Mouse (Mus musculus) hindbrain, embryonic 16.5 days (tissue): ENCODE data around the gene Pde7b. TPM values are rescaled to one million over a fixed set of nuclear protein-coding genes. Genes with fewer than 3 reads are reported as not detected.

Experiments used
- ATAC-seq: fragments of 200-750 bp; cut with Nextera tagmentation; 2 replicates; pipeline ENCODE4 v1.8.0; 2017; ENCODE audit warnings: moderate TSS enrichment, moderate library complexity
- H3K27ac ChIP-seq: fragments of 300-500 bp; sonication (generic); 2 replicates; pipeline ENCODE4 v1.5.1; 2014; ENCODE audit warnings: low read depth, mild to moderate bottlenecking, control low read depth, low read length, moderate library complexity
- H3K27me3 ChIP-seq: fragments of 300-500 bp; sonication (generic); replicated peaks from 2 replicates; pipeline ENCODE4 v1.6.1; 2014; ENCODE audit warnings: low read length; ENCODE audit not compliant: control insufficient read depth, insufficient read depth
- H3K36me3 ChIP-seq: fragments of 300-500 bp; sonication (generic); 2 replicates; pipeline ENCODE4 v1.6.1; 2014; ENCODE audit warnings: mild to moderate bottlenecking, low read length, moderate library complexity, mixed read lengths; ENCODE audit not compliant: control insufficient read depth, insufficient read depth
- H3K4me1 ChIP-seq: fragments of 300-500 bp; sonication (generic); 2 replicates; pipeline ENCODE4 v1.6.1; 2014; ENCODE audit warnings: low read depth, low read length; ENCODE audit not compliant: control insufficient read depth, insufficient read depth
- H3K4me2 ChIP-seq: fragments of 300-500 bp; sonication (generic); 2 replicates; pipeline ENCODE4 v1.6.1; 2014; ENCODE audit warnings: mild to moderate bottlenecking, low read length, control low read depth, moderate library complexity
- H3K4me3 ChIP-seq: fragments of 300-500 bp; sonication (generic); 2 replicates; pipeline ENCODE4 v1.5.1; 2014; ENCODE audit warnings: mild to moderate bottlenecking, low read length, control low read depth, moderate library complexity
- H3K9ac ChIP-seq: fragments of 300-500 bp; sonication (generic); 2 replicates; pipeline ENCODE4 v1.6.1; 2014; ENCODE audit warnings: low read depth, mild to moderate bottlenecking, control low read depth, low read length, moderate library complexity
- H3K9me3 ChIP-seq: fragments of 300-500 bp; sonication (generic); 2 replicates; pipeline ENCODE4 v1.6.1; 2014; ENCODE audit warnings: mild to moderate bottlenecking, low read length, moderate library complexity; ENCODE audit not compliant: control insufficient read depth
- WGBS: fragments of 180-500 bp; shearing (Covaris S2); extraction: QIAGEN DNeasy Blood & Tissue Kit; methylation state at CpG from one replicate; pipeline ENCODE4 v1.1.7; 2014; 5-methylcytosine and 5-hydroxymethylcytosine counted together
- polyA plus RNA-seq: library from polyadenylated mRNA; unstranded; fragments of >200 nt; fragmentation: Nextera tagmentation; extraction: Ambion mirVana; gene quantifications from 2 replicates; pipeline ENCODE4 v1.2.1, GENCODE M21; 2015

Pde7b gene
- polyA plus RNA-seq, 1 experiment from 2014 or later = 2.8 TPM

GRCm38 (mm10) chr10:20725384-20725983 is 606 bp upstream of the Pde7b start:
- 58% methylated on average over 8 of the region's 8 CpGs for WGBS
- H3K9me3 ChIP-seq = no peaks in the 10 kb centered on the region
- no peaks in the 10 kb centered on the region for H3K27me3 ChIP-seq
- ATAC-seq = peak; percentile 10; the same call in 1 of the 2 replicates
- no peak overlapping the region for H3K9ac ChIP-seq
- H3K4me1 ChIP-seq = peaks cover 9% of the 10 kb centered on the region
- no peaks in the 10 kb centered on the region for H3K36me3 ChIP-seq
- no peak overlapping the region for H3K27ac ChIP-seq
- H3K4me3 ChIP-seq = peak overlapping the region; percentile 42; the same call in 1 of the 2 replicates
- peak overlapping the region; percentile 79 for H3K4me2 ChIP-seq

- Histone ChIP-seq H3K36me3 (no peaks in the 10 kb centered on the region), H3K4me3 (peak overlapping the region; percentile 42), H3K9me3 (no peaks in the 10 kb centered on the region), H3K4me1 (peaks cover 9% of the 10 kb centered on the region), H3K9ac (peak overlapping the region; percentile 12), H3K27ac (peak overlapping the region; percentile 60), H3K4me2 (peak overlapping the region; percentile 79), H3K27me3 (no peaks in the 10 kb centered on the region)
- ATAC-seq = no peak
- WGBS = 27% methylated on average over 10 of the region's 10 CpGs
These were observed 427 bp downstream of the Pde7b start for GRCm38 (mm10) chr10:20724451-20724850.

GRCm38 (mm10) chr10:20723962-20724361 is 916 bp downstream of the Pde7b start:
- Histone ChIP-seq H3K4me2 (peak overlapping the region; percentile 79), H3K4me1 (peaks cover 9% of the 10 kb centered on the region), H3K27ac (no peak overlapping the region; the same call in 1 of the 2 replicates), H3K36me3 (no peaks in the 10 kb centered on the region), H3K9me3 (no peaks in the 10 kb centered on the region), H3K27me3 (no peaks in the 10 kb centered on the region), H3K9ac (peak overlapping the region; percentile 12; the same call in 1 of the 2 replicates), H3K4me3 (peak overlapping the region; percentile 42)
- WGBS = 5% methylated on average over 3 of the region's 3 CpGs
- ATAC-seq = no peak

DNA sequence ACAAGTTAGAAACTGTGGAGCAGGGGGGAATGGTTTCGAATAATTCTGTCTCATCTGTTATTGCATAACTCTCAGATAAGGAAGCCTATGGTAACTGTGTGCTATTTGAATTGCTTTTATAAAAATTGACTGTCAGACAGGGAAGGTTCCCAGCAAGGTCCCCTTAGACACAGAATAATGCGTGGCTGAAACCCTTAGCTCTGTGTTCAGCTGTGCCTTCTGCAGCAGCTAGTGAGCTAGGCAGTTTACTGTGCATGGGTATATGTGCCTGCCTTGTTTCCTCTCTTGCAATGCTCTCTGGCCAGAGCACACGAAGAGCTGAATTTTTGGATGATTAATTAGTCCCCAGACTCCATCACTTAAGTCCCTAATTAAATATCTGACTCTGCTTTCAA is 1.4 kb downstream of the Pde7b start:
- peak; percentile 67 for ATAC-seq
- no peaks in the 10 kb centered on the region for H3K9me3 ChIP-seq
- H3K4me3 ChIP-seq = peak overlapping the region; percentile 42
- peak overlapping the region; percentile 79 for H3K4me2 ChIP-seq
- WGBS = 24% methylated on average over 3 of the region's 3 CpGs
- no peaks in the 10 kb centered on the region for H3K27me3 ChIP-seq
- 0 out of 2 replicates have a peak overlapping the region, but pooled peaks have one; percentile 11 for H3K9ac ChIP-seq
- H3K27ac ChIP-seq = peak overlapping the region; percentile 30; the same call in 1 of the 2 replicates
- peaks cover 9% of the 10 kb centered on the region for H3K4me1 ChIP-seq
- H3K36me3 ChIP-seq = no peaks in the 10 kb centered on the region

DNA sequence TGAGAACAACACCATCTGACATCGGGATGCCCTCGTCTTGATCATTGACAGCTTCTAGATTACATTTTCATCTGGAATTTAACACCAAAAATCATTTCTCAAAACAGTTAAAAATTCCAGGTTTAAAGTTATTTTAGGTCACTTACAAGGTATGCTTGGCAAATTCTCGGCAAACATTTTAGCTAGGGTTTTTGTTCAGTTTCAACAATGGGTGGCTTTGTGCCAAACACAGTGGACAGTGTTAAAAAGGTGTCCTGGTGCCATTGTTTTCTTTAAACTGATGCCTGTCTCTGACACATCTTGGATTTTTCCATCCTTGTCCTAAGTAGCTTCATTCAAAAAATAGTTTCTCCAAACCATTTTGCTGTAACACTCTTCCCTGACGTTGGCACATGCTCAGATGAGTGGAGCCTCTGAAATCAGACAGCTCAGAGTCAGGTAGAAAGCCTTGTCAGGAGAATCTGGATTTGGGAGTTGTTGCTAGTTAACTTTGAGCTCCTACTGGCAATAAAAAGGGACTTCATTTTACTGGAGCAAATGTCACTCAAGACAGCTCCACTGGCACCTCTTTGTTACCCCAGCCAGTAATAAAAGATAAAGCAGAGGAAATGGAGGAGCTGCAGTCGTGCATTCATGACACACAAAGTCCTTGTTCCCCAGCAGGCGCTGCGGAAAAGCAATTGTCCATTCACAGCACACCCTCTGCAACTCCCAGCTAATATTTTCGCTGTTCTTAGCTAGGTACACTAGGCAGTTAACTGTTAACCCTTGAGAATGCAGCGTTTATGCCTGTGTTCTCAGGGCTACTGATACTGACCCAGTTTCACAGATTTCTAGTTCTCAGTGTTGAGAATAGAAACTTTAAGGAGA is 2.0 kb downstream of the Pde7b start:
- ATAC-seq = peak; percentile 53; the same call in 1 of the 2 replicates
- H3K9ac ChIP-seq = no peak overlapping the region; the same call in 1 of the 2 replicates
- no peaks in the 10 kb centered on the region for H3K27me3 ChIP-seq
- peak overlapping the region; percentile 42 for H3K4me3 ChIP-seq
- peaks cover 9% of the 10 kb centered on the region for H3K4me1 ChIP-seq
- peak overlapping the region; percentile 30 for H3K27ac ChIP-seq
- 25% methylated on average over 9 of the region's 9 CpGs for WGBS
- no peaks in the 10 kb centered on the region for H3K36me3 ChIP-seq
- H3K4me2 ChIP-seq = peak overlapping the region; percentile 79
- no peaks in the 10 kb centered on the region for H3K9me3 ChIP-seq

DNA sequence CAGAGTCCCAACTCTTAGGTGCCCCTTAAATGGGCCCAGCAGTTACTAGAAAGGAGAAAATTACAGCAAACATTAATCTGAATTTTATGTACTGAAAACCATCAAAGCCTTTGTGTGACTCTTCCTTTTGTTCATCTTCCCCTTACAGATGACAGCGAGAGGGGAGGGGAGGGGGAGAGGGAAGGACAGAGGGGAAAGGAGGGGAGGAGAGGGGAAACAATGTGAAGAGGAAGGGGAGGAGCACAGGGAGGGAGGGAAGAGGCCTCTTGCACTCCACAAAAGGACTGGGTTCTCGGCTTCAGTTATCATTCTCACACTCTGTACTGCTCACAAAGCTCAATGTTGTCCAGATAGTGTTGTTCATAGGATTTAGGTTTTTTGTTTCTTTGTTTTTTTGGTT is 5.7 kb downstream of the Pde7b start:
- Histone ChIP-seq H3K27ac (no peak overlapping the region), H3K4me1 (peaks cover 6% of the 10 kb centered on the region), H3K9ac (no peak overlapping the region), H3K36me3 (no peaks in the 10 kb centered on the region), H3K9me3 (no peaks in the 10 kb centered on the region), H3K4me2 (no peak overlapping the region), H3K4me3 (no peak overlapping the region), H3K27me3 (no peaks in the 10 kb centered on the region)
- 22% methylated on average over 2 of the region's 2 CpGs for WGBS
- ATAC-seq = no peak

GRCm38 (mm10) chr10:20700633-20701032 is 24.2 kb downstream of the Pde7b start:
- no peaks in the 10 kb centered on the region for H3K9me3 ChIP-seq
- H3K27ac ChIP-seq = no peak overlapping the region
- no peak overlapping the region for H3K4me3 ChIP-seq
- H3K4me1 ChIP-seq = no peaks in the 10 kb centered on the region
- peak; percentile 61 for ATAC-seq
- 75% methylated on average over 7 of the region's 7 CpGs for WGBS
- H3K27me3 ChIP-seq = no peaks in the 10 kb centered on the region
- H3K4me2 ChIP-seq = no peak overlapping the region
- no peaks in the 10 kb centered on the region for H3K36me3 ChIP-seq
- H3K9ac ChIP-seq = no peak overlapping the region

- ATAC-seq = no peak
- H3K4me3 ChIP-seq = no peak overlapping the region
- 94% methylated on average over 9 of the region's 9 CpGs for WGBS
These were observed 25.0 kb downstream of the Pde7b start for GRCm38 (mm10) chr10:20699874-20700273.

DNA sequence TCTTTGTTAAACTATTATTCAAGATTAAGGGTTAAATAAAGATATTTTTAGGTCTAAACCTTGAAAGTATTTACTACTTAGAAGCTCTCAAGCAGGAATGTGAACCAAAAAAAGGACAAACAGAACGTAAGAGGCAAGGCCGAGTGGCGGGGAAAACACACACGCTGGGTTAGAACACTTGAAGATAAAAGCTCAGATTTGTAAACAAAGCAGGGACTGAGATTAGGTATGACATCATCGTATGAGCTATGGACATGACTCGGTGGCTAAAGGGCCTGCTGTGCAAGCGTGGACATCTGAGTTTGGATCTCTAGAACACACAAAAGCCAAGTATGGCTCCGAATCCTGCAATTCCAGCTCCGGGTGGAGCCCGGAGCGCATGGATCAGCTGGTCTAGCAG is 29.2 kb downstream of the Pde7b start:
- Histone ChIP-seq H3K4me1 (no peaks in the 10 kb centered on the region), H3K9me3 (no peaks in the 10 kb centered on the region), H3K4me2 (no peak overlapping the region), H3K27ac (no peak overlapping the region), H3K27me3 (no peaks in the 10 kb centered on the region), H3K9ac (no peak overlapping the region), H3K36me3 (no peaks in the 10 kb centered on the region), H3K4me3 (no peak overlapping the region)
- ATAC-seq = no peak
- WGBS = 88% methylated on average over 11 of the region's 11 CpGs

More at GRCm38 (mm10) chr10:20699874-20700273, 25.0 kb downstream of the Pde7b start:
- Histone ChIP-seq H3K9me3 (no peaks in the 10 kb centered on the region), H3K4me2 (no peak overlapping the region), H3K9ac (no peak overlapping the region), H3K4me1 (no peaks in the 10 kb centered on the region), H3K27me3 (no peaks in the 10 kb centered on the region), H3K27ac (no peak overlapping the region), H3K36me3 (no peaks in the 10 kb centered on the region)
